9 mouse cellular contexts compared by ENCODE assay signal in genomic region chr5:72891534-72891933, GRCm38 (mm10). TPM values are rescaled to one million over a fixed set of nuclear protein-coding genes. Genes with fewer than 3 reads are reported as not detected.
DNase-seq lines count a peak whose midpoint lies in the region; ATAC-seq and TF ChIP-seq lines count a peak whose summit lies in the region.
"Had no signal": no experiment of that assay in that cellular context is flagged by ENCODE, and none has a peak within 500 bp of the region (broad histone marks: within the 10 kb centered on the region; RNA-seq: fewer than 3 reads in every experiment).

No protein-coding gene starts in this region.

- no peak for ATAC-seq in embryonic facial prominence, embryonic 13.5 days (ENCODE audit: insufficient number of reproducible peaks, insufficient read depth, low FRiP score, low TSS enrichment, low read depth)
- peak; percentile 56 for ATAC-seq in heart, embryonic 15.5 days (replicated peaks; ENCODE audit: insufficient number of reproducible peaks, insufficient read depth, low FRiP score, low read depth)
- peak; percentile 98 for ATAC-seq in megakaryocyte, adult 5-6 weeks (ENCODE audit: poor library complexity, severe bottlenecking)

- no peak overlapping the region for H3K4me3 ChIP-seq in embryonic facial prominence, embryonic 13.5 days
- H3K4me3 ChIP-seq in heart, embryonic 15.5 days: no peak overlapping the region
- H3K4me3 ChIP-seq in spleen, adult 2 months (ENCODE audit: extremely low read depth, insufficient read depth, insufficient read length): no peak overlapping the region
- H3K4me3 ChIP-seq: liver, embryonic 15.5 days had no signal

- no peaks in the 10 kb centered on the region for H3K9me3 ChIP-seq in embryonic facial prominence, embryonic 13.5 days
- no peaks in the 10 kb centered on the region for H3K9me3 ChIP-seq in heart, embryonic 15.5 days (replicated peaks)
- H3K9me3 ChIP-seq: liver, embryonic 15.5 days had no signal

- WGBS in embryonic facial prominence, embryonic 13.5 days: 6% methylated on average over 12 of the region's 12 CpGs
- WGBS in heart, embryonic 15.5 days: 2% methylated on average over 12 of the region's 12 CpGs
- 4% methylated on average over 12 of the region's 12 CpGs for WGBS in spleen, adult 2 months

- H3K27me3 ChIP-seq in embryonic facial prominence, embryonic 13.5 days: no peaks in the 10 kb centered on the region
- no peaks in the 10 kb centered on the region for H3K27me3 ChIP-seq in heart, embryonic 15.5 days
- no peaks in the 10 kb centered on the region for H3K27me3 ChIP-seq in spleen, adult 2 months (ENCODE audit: control insufficient read depth, insufficient read depth, low read length)
- H3K27me3 ChIP-seq: liver, embryonic 15.5 days had no signal

- TF ChIP-seq CTCF in spleen, adult 2 months (IDR thresholded peaks at IDR 0.05; ENCODE audit: extremely low read depth, insufficient read depth, insufficient read length, insufficient replicate concordance): peak; percentile 72; the same call in 1 of the 2 replicates

- peak overlapping the region; percentile 33 for H3K4me2 ChIP-seq in embryonic facial prominence, embryonic 13.5 days
- H3K4me2 ChIP-seq in heart, embryonic 15.5 days: peak overlapping the region; percentile 29; the same call in 1 of the 2 replicates
- H3K4me2 ChIP-seq: liver, embryonic 15.5 days had no signal

- H3K36me3 ChIP-seq in embryonic facial prominence, embryonic 13.5 days: no peaks in the 10 kb centered on the region
- no peaks in the 10 kb centered on the region for H3K36me3 ChIP-seq in heart, embryonic 15.5 days
- no peaks in the 10 kb centered on the region for H3K36me3 ChIP-seq in spleen, adult 2 months (ENCODE audit: control insufficient read depth, insufficient read depth, low read length)
- H3K36me3 ChIP-seq: liver, embryonic 15.5 days had no signal

- TF ChIP-seq POLR2A in spleen, adult 2 months (IDR thresholded peaks at IDR 0.05; ENCODE audit: low read depth, low read length): no peak

- DNase-seq in layer of hippocampus, postnatal 10 days (ENCODE audit: low spot score in 2 of 2): peak; percentile 32 to 54
- no peak for DNase-seq in layer of hippocampus, adult 9-11 months
- peak; percentile 64 for DNase-seq in adrenal gland, postnatal 10 days
- DNase-seq in kidney, postnatal 25 days: peak; percentile 59 to 64
- DNase-seq in spleen, adult 2 months (ENCODE audit: low read depth in 1 of 2, low spot score in 2 of 2): peak; percentile 27 to 56

- 0 out of 2 replicates have a peak, but pooled peaks cover 7% of the 10 kb centered on the region for H3K4me1 ChIP-seq in embryonic facial prominence, embryonic 13.5 days
- peaks cover 21% of the 10 kb centered on the region for H3K4me1 ChIP-seq in heart, embryonic 15.5 days (replicated peaks)
- no peaks in the 10 kb centered on the region for H3K4me1 ChIP-seq in spleen, adult 2 months (ENCODE audit: control insufficient read depth, insufficient read depth, insufficient read length)

- H3K9ac ChIP-seq in embryonic facial prominence, embryonic 13.5 days: no peak overlapping the region
- H3K9ac ChIP-seq in heart, embryonic 15.5 days: no peak overlapping the region
- H3K9ac ChIP-seq: liver, embryonic 15.5 days had no signal

- H3K27ac ChIP-seq in embryonic facial prominence, embryonic 13.5 days: no peak overlapping the region
- H3K27ac ChIP-seq in heart, embryonic 15.5 days: no peak overlapping the region
- H3K27ac ChIP-seq in spleen, adult 2 months (ENCODE audit: insufficient read depth, low read length): no peak overlapping the region
- H3K27ac ChIP-seq: liver, embryonic 15.5 days had no signal

RNA-seq across cellular contexts. Expression of gene Slain2, which starts 22.6 kb away (rescaled TPM):
- total RNA-seq in layer of hippocampus, postnatal 10 days (2021): 10 to 100 TPM; 31.2 to 33.4 TPM
- 10 to 100 TPM; 56.1 to 59.8 TPM for total RNA-seq in adrenal gland, postnatal 10 days (2021)
- polyA plus RNA-seq in embryonic facial prominence, embryonic 13.5 days (2015; fragmentation: Nextera tagmentation; extraction: Ambion mirVana): 15.3 TPM in 2 replicates
- 22.5 and 23.2 TPM in 2 replicates for polyA plus RNA-seq in heart, embryonic 15.5 days (2015; fragmentation: Nextera tagmentation; extraction: Ambion mirVana)
- 61.0 and 75.2 TPM in 2 replicates for total RNA-seq in megakaryocyte, adult 5-6 weeks (2015)
- 70.6 and 73.8 TPM in 2 replicates for total RNA-seq in megakaryocyte, adult 5-6 weeks (2017)
- polyA plus RNA-seq in spleen, adult 2 months (2012; rRNA removed): 10.8 and 11.1 TPM in 2 replicates

RNA-seq across cellular contexts. Expression of gene Tec, which starts 23.3 kb away (rescaled TPM):
- total RNA-seq in layer of hippocampus, postnatal 10 days (2021): 1 to 10 TPM; 2.1 to 2.4 TPM
- total RNA-seq in adrenal gland, postnatal 10 days (2021): 1 to 10 TPM; 3.5 to 4.9 TPM
- polyA plus RNA-seq in embryonic facial prominence, embryonic 13.5 days (2015; fragmentation: Nextera tagmentation; extraction: Ambion mirVana): 4.1 and 5.0 TPM in 2 replicates
- 17.8 and 19.0 TPM in 2 replicates for polyA plus RNA-seq in heart, embryonic 15.5 days (2015; fragmentation: Nextera tagmentation; extraction: Ambion mirVana)
- total RNA-seq in megakaryocyte, adult 5-6 weeks (2015): 33.4 and 38.9 TPM in 2 replicates
- total RNA-seq in megakaryocyte, adult 5-6 weeks (2017): 56.6 and 64.5 TPM in 2 replicates
- 12.2 and 12.5 TPM in 2 replicates for polyA plus RNA-seq in spleen, adult 2 months (2012; rRNA removed)

Comparison
In these comparisons a context has a peak if more than half of its experiments do, and no peak if none do; other contexts are left out.
1. RNA of gene Tec, which starts 23.3 kb away (total RNA-seq): 33.4 to 64.5 TPM in megakaryocyte, adult 5-6 weeks; 3.5 to 4.9 TPM in adrenal gland, postnatal 10 days and 2.1 to 2.4 TPM in layer of hippocampus, postnatal 10 days; every median in the first group is over 4 times any median in the second.